Mouse (Mus musculus) central nervous system, embryonic 14 days (tissue): Measurements from ENCODE around the gene Gm14548. TPM values are rescaled to one million over a fixed set of nuclear protein-coding genes. Genes with fewer than 3 reads are reported as not detected.

Experiments
- polyA plus RNA-seq: library from polyadenylated mRNA; depleted of rRNA; stranded (reverse); fragments of >200 nt; gene quantifications from 2 replicates; pipeline ENCODE4 v1.2.3, GENCODE M21; 2012; rRNA removed

Gm14548 gene
- polyA plus RNA-seq, result 0.02 TPM in 1 of 2 replicates, not detected in the other

GRCm38 (mm10) chr7:3898036-3898590 is at the start of gene Gm14548:
Gm14548 (minus strand) TSS chr7:3898120.

GRCm38 (mm10) chr7:3915387-3915786 is 17.5 kb upstream of the Gm14548 start, which contains the start of gene Lilra6:
Lilra6 (minus strand) TSS chr7:3915503.

GRCm38 (mm10) chr7:3844951-3845350 is 53.0 kb downstream of the Gm14548 start, which contains the start of gene Pira2:
Pira2 (minus strand) TSS chr7:3845051.

Other genes with a start within 250 kb of the Gm14548 start
- gene Leng1, start 232.3 kb downstream of the Gm14548 start, polyA plus RNA-seq, result 10.1 and 10.7 TPM in 2 replicates
- gene Tmc4, start 220.6 kb downstream of the Gm14548 start, polyA plus RNA-seq, result 12.5 and 16.2 TPM in 2 replicates
- gene Tsen34, start 205.3 kb downstream of the Gm14548 start, polyA plus RNA-seq, result 162 and 166 TPM in 2 replicates
- gene Mboat7, start 204.6 kb downstream of the Gm14548 start, polyA plus RNA-seq, result 72.0 and 78.4 TPM in 2 replicates
- 2,416 and 2,732 TPM in 2 replicates for gene Rps9, start 194.1 kb downstream of the Gm14548 start, polyA plus RNA-seq
- gene Pirb, start 177.7 kb downstream of the Gm14548 start, polyA plus RNA-seq, result 0.40 and 0.48 TPM in 2 replicates
- gene Gm15448, start 72.4 kb downstream of the Gm14548 start, polyA plus RNA-seq, result not detected in 2 replicates
- gene Pira2, start 53.1 kb downstream of the Gm14548 start, polyA plus RNA-seq, result 0.02 and 0.11 TPM in 2 replicates
- gene Lilra6, start 17.4 kb upstream of the Gm14548 start, polyA plus RNA-seq, result 0.01 and 0.08 TPM in 2 replicates
- gene Lair1, start 165.1 kb upstream of the Gm14548 start, polyA plus RNA-seq, result 2.7 and 4.0 TPM in 2 replicates
- gene Ttyh1, start 221.3 kb upstream of the Gm14548 start, polyA plus RNA-seq, result 170 and 219 TPM in 2 replicates
- 525 and 530 TPM in 2 replicates for gene Leng8, start 238.9 kb upstream of the Gm14548 start, polyA plus RNA-seq